Mouse (Mus musculus) neural tube, embryonic 13.5 days (tissue): ENCODE data around the gene Ankrd22. TPM values are rescaled to one million over a fixed set of nuclear protein-coding genes. Genes with fewer than 3 reads are reported as not detected.

Experiments used
- ATAC-seq: fragments of 200-750 bp; cut with Nextera tagmentation; 2 replicates; pipeline ENCODE4 v1.8.0; 2017; ENCODE audit warnings: low read depth, mild to moderate bottlenecking, moderate TSS enrichment, moderate library complexity
- H3K27ac ChIP-seq: fragments of 300-500 bp; sonication (generic); replicated peaks from 2 replicates; pipeline ENCODE4 v1.5.1; 2015; ENCODE audit warnings: moderate library complexity, mild to moderate bottlenecking, inconsistent platforms
- H3K27me3 ChIP-seq: fragments of 300-500 bp; sonication (generic); 2 replicates; pipeline ENCODE4 v1.6.1; 2015; ENCODE audit warnings: mild to moderate bottlenecking, inconsistent platforms
- H3K36me3 ChIP-seq: fragments of 300-500 bp; sonication (generic); 2 replicates; pipeline ENCODE4 v1.6.1; 2015; ENCODE audit warnings: mild to moderate bottlenecking, inconsistent platforms
- H3K4me1 ChIP-seq: fragments of 300-500 bp; sonication (generic); replicated peaks from 2 replicates; pipeline ENCODE4 v1.6.1; 2015; ENCODE audit warnings: inconsistent platforms
- H3K4me2 ChIP-seq: fragments of 300-500 bp; sonication (generic); 2 replicates; pipeline ENCODE4 v1.6.1; 2015; ENCODE audit warnings: inconsistent platforms, mild to moderate bottlenecking, moderate library complexity
- H3K4me3 ChIP-seq: fragments of 300-500 bp; sonication (generic); 2 replicates; pipeline ENCODE4 v1.5.1; 2015; ENCODE audit warnings: mild to moderate bottlenecking, inconsistent platforms
- H3K9ac ChIP-seq: fragments of 300-500 bp; sonication (generic); 2 replicates; pipeline ENCODE4 v1.6.1; 2015; ENCODE audit warnings: moderate library complexity, mild to moderate bottlenecking, inconsistent platforms
- H3K9me3 ChIP-seq: fragments of 300-500 bp; sonication (generic); 2 replicates; pipeline ENCODE4 v1.6.1; 2016; ENCODE audit warnings: inconsistent platforms
- whole genome bisulfite sequencing: fragments of 180-500 bp; shearing (Covaris S2); methylation state at CpG from one replicate; pipeline ENCODE4 v1.1.7; 2015; 5-methylcytosine and 5-hydroxymethylcytosine counted together
- polyA plus RNA-seq: library from polyadenylated mRNA; unstranded; fragments of >200 nt; fragmentation: Nextera tagmentation; extraction: Ambion mirVana; gene quantifications from 2 replicates; pipeline ENCODE4 v1.2.1, GENCODE M21; 2015

The Ankrd22 gene
- polyA plus RNA-seq, 1 experiment from 2014 or later = not detected

DNA sequence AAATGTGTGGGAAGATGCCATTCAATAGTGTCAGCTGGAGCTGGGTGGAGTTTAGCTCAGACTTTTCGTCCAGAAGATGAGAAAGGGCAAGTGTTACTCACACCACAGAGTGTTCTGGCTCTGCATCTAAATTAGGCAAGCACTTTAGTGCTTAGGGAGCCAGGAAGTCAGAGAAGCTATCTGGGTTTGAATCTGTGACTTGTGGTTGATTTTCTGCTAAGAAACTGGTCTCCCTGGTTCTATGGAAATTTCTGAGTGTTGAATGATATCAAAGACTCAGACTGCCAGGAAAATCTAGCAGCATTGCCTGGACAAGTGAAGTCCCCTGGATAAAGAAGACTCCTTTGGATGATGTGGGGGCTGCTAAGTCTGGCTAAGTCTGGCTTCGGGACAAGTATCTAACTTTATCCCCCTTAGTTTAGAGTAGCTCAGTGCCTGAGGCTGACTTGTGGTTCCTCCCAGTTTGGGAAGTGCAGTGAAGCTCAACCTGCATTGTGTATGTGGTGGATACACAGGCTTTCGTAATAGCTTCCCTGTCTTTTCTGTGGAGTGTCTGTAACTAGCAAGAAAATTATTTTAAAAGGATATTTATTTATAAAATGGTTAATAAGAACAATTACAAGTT is 45.6 kb downstream of the Ankrd22 start:
- H3K9me3 ChIP-seq = no peaks in the 10 kb centered on the region
- ATAC-seq = no peak
- no peak overlapping the region for H3K4me2 ChIP-seq
- no peaks in the 10 kb centered on the region for H3K4me1 ChIP-seq
- H3K27ac ChIP-seq = no peak overlapping the region
- no peaks in the 10 kb centered on the region for H3K36me3 ChIP-seq
- H3K4me3 ChIP-seq = no peak overlapping the region
- H3K27me3 ChIP-seq = no peaks in the 10 kb centered on the region
- 72% methylated on average over 3 of the region's 3 CpGs for WGBS
- H3K9ac ChIP-seq = no peak overlapping the region

DNA sequence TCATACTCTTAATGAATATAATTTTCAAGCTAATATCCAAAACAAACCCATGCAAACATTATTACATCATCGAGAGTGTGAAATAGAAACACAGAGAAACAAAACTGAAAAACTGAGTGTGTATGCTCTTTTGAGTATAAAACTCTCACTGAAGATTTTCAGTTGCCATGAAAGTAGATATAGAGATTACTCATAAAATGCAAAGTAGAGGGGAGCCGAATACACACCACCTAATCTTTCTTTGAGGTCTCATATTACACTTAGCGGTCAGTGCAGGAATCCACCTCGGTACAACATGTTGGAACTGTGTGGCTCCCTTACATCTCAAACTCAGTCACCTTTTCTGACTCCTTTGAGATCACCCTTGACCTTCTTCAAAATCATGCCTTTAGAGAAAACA is 46.2 kb downstream of the Ankrd22 start:
- no peak overlapping the region for H3K27ac ChIP-seq
- no peaks in the 10 kb centered on the region for H3K9me3 ChIP-seq
- H3K27me3 ChIP-seq = no peaks in the 10 kb centered on the region
- H3K36me3 ChIP-seq = no peaks in the 10 kb centered on the region
- no peaks in the 10 kb centered on the region for H3K4me1 ChIP-seq
- H3K9ac ChIP-seq = no peak overlapping the region
- H3K4me3 ChIP-seq = no peak overlapping the region
- no peak for ATAC-seq
- no peak overlapping the region for H3K4me2 ChIP-seq
- 85% methylated on average over 4 of the region's 4 CpGs for WGBS

DNA sequence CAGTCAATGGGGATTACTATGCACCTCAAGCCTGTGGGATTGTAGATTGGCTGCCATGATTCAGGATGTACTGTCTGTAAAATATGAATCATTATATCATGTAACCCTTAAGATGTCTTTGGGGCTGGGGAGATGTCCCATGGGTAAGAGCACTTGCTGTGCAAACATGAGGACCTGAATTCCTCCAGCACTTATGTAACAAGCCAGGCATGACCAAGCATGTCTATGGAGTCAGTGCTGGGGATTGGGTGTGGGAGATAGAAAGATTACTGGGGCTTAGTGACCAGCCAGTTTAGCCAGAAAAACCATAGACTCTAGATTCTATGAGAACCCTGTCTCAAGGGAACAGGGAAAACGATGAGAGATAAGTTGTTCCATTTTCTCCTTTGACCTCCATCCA is 46.8 kb downstream of the Ankrd22 start:
- Histone ChIP-seq H3K27ac (no peak overlapping the region), H3K9ac (no peak overlapping the region), H3K9me3 (no peaks in the 10 kb centered on the region), H3K36me3 (no peaks in the 10 kb centered on the region), H3K27me3 (no peaks in the 10 kb centered on the region), H3K4me2 (no peak overlapping the region), H3K4me3 (no peak overlapping the region), H3K4me1 (no peaks in the 10 kb centered on the region)
- ATAC-seq = no peak
- WGBS = 92% methylated on average over 1 of the region's 1 CpGs

DNA sequence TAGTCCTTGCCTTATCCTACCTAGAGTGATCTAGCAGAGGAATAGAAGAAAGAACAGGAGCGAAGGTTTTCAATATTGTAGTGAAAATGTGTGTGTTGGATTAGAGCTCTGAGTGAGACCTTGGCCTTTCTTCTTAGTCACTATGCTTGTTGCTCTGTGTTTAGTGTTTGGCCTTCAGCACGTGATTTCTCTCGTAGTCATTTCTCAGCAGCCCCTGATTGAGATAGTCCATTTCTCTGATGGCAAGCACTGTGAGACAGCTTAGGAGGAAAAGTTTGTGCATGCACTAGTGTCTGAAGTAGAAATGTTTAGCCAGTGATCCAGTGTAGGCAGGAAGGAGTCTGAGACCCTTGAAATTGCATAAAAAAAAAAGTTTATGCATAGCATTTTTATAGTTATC is 61.0 kb downstream of the Ankrd22 start:
- H3K36me3 ChIP-seq = no peaks in the 10 kb centered on the region
- no peak overlapping the region for H3K27ac ChIP-seq
- no peaks in the 10 kb centered on the region for H3K9me3 ChIP-seq
- H3K9ac ChIP-seq = no peak overlapping the region
- 96% methylated on average over 3 of the region's 3 CpGs for WGBS
- no peak for ATAC-seq
- H3K27me3 ChIP-seq = no peaks in the 10 kb centered on the region
- no peak overlapping the region for H3K4me3 ChIP-seq
- H3K4me2 ChIP-seq = no peak overlapping the region
- no peaks in the 10 kb centered on the region for H3K4me1 ChIP-seq

DNA sequence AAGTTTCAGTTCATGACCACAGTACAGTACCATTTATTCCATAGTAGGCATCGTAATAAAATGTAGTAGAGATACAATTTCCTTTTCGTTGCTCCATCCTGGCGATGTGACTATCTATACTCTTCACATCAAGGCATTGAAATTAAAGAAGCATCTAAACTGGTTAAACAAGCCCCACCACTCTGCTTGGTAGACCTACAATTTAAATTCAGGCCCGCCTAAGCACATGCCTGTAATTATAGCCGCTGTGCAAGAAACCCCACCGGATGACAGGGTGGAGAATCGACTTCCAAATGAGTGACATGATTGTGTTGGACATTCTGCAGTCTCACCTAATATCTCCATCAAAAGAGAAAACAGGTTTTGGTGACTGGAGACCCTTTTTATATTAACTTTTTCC is 64.0 kb downstream of the Ankrd22 start:
- Histone ChIP-seq H3K36me3 (no peaks in the 10 kb centered on the region), H3K4me1 (no peaks in the 10 kb centered on the region), H3K4me2 (no peak overlapping the region), H3K27me3 (no peaks in the 10 kb centered on the region), H3K27ac (no peak overlapping the region), H3K4me3 (no peak overlapping the region), H3K9me3 (no peaks in the 10 kb centered on the region), H3K9ac (no peak overlapping the region)
- WGBS = 89% methylated on average over 7 of the region's 7 CpGs
- no peak for ATAC-seq

DNA sequence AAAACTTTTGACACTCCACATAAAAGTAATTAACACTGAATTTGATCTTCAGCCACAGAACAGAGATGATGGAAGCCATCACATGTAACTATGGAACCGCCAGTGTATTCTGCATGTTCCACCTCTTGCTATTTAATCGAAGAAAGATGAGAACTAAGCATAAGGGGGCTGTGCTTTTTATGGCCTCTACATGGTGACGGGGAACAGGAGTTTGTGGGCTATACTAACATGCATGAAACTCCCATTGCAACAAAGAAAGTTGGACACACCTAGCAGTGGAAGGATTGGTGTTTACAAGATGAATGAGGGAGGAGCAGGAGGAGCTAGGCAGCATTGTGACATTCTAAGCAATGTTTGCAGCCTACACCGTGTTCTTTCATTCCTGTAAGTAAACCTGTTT is 65.2 kb downstream of the Ankrd22 start, which contains the start of gene Lipm:
Gene Lipm, plus strand, starts transcription at position 301 of the 400 bp plus-strand sequence.
- H3K9ac ChIP-seq = no peak within 1 kb of the TSS
- no peaks in the 10 kb centered on the region for H3K9me3 ChIP-seq
- no peaks in the 10 kb centered on the region for H3K27me3 ChIP-seq
- H3K36me3 ChIP-seq = no peaks in the 10 kb centered on the region
- H3K4me2 ChIP-seq = no peak within 1 kb of the TSS
- H3K27ac ChIP-seq = no peak within 1 kb of the TSS
- no peak within 1 kb of the TSS for H3K4me3 ChIP-seq
- no peaks in the 10 kb centered on the region for H3K4me1 ChIP-seq
- ATAC-seq = no peak
- WGBS = 83% methylated on average over 4 of the region's 4 CpGs

DNA sequence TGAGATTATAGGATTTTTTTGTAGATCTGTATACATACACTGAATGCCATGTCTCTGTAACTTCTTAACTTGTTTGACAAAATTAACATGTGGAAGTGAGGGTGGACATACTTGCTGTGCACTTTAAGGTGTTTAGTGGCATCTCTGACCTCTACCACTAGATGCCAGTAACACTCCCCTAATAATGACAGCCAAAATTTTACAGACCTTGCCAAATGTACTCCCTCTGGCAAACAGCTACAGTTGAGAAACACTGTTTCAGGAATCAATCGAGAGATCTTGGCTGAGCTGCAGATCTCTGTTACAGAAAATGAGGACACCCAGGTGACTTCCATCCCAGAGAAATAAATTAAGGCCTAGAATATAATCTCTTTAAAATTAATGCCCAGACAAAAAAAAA is 69.6 kb downstream of the Ankrd22 start:
- no peak for ATAC-seq
- Histone ChIP-seq H3K4me2 (no peak overlapping the region), H3K9me3 (no peaks in the 10 kb centered on the region), H3K4me3 (no peak overlapping the region), H3K27ac (no peak overlapping the region), H3K9ac (no peak overlapping the region), H3K4me1 (no peaks in the 10 kb centered on the region), H3K27me3 (no peaks in the 10 kb centered on the region), H3K36me3 (no peaks in the 10 kb centered on the region)
- WGBS = 88% methylated on average over 1 of the region's 1 CpGs

DNA sequence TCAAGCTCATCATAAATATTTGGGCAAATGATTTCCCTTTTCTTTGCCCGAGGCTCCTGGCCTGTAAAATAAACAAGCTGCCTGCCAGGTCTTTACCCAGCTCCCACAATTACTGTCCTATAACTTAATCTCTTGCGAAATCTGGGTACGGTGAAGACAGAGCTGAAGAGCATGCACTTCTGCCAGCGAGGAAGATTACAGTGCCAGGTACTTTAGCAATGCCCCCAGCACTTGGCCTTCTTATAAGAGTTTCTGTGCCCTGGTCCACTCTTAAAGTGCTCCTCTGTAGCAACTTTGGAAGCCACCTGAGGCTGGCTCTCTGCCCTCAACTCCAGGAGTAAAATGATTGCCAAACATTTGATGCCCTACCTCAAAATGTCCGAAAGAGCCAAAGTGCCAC is 70.5 kb downstream of the Ankrd22 start:
- 83% methylated on average over 5 of the region's 5 CpGs for WGBS
- no peak overlapping the region for H3K4me3 ChIP-seq
- ATAC-seq = no peak
- H3K9ac ChIP-seq = no peak overlapping the region
- no peaks in the 10 kb centered on the region for H3K36me3 ChIP-seq
- H3K4me1 ChIP-seq = no peaks in the 10 kb centered on the region
- no peak overlapping the region for H3K4me2 ChIP-seq
- H3K27ac ChIP-seq = no peak overlapping the region
- H3K27me3 ChIP-seq = no peaks in the 10 kb centered on the region
- no peaks in the 10 kb centered on the region for H3K9me3 ChIP-seq

DNA sequence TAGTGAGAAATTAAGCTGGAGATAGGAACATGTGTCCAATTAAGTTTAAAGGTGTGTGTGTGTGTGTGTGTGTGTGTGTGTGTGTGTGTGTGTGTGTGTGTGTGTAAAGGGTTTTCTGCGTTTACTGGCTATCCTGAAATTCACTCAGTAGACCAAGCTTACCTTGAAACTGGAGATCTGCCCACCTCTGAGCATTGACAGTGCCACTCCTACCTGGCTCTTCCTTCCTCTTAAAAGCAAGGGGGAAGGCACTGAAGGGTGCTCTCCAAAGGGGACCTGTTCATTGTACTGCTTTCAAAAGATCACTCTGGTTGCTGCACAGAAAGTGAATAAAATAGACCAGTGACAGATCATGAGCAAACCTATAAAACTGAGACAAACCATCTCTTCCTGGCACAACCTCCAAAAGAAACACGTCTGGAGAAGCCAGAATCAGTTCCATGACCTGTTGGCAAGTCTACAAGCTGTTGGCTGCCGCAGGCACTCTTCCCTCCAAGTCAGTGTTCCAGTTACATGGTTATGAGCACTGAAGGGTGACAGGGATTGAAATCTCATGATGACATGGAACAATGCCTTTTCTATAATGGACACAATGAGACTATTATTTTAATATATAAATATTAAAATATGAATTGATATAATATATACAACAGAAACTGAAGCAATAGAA is 76.7 kb downstream of the Ankrd22 start:
- H3K9ac ChIP-seq = no peak overlapping the region
- ATAC-seq = no peak
- H3K4me1 ChIP-seq = no peaks in the 10 kb centered on the region
- WGBS = 86% methylated on average over 3 of the region's 3 CpGs
- H3K9me3 ChIP-seq = no peaks in the 10 kb centered on the region
- H3K27ac ChIP-seq = no peak overlapping the region
- H3K4me2 ChIP-seq = no peak overlapping the region
- no peak overlapping the region for H3K4me3 ChIP-seq
- H3K27me3 ChIP-seq = no peaks in the 10 kb centered on the region
- H3K36me3 ChIP-seq = no peaks in the 10 kb centered on the region

DNA sequence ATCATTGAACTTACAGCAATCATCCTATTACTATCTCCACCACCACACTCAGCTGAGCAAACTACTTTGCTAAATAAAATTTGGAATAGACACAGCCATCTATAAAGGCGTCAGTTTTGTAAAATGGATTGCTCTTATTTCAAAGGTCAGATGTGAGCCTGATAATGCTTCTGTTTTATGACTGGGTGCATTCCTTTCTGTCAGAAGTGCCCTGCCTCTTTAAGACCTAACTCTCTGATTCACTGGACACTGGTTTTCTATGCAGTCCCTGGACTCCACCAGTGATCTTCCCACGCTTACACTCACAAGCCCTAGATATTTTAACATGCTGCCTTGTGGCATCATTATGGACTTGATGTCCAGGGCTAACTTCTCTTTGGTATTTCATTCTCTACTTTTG is 87.7 kb downstream of the Ankrd22 start:
- Histone ChIP-seq H3K4me2 (no peak overlapping the region), H3K9ac (no peak overlapping the region), H3K36me3 (no peaks in the 10 kb centered on the region), H3K4me3 (no peak overlapping the region), H3K4me1 (no peaks in the 10 kb centered on the region), H3K27ac (no peak overlapping the region), H3K27me3 (no peaks in the 10 kb centered on the region), H3K9me3 (no peaks in the 10 kb centered on the region)
- 74% methylated on average over 2 of the region's 2 CpGs for WGBS
- ATAC-seq = no peak

DNA sequence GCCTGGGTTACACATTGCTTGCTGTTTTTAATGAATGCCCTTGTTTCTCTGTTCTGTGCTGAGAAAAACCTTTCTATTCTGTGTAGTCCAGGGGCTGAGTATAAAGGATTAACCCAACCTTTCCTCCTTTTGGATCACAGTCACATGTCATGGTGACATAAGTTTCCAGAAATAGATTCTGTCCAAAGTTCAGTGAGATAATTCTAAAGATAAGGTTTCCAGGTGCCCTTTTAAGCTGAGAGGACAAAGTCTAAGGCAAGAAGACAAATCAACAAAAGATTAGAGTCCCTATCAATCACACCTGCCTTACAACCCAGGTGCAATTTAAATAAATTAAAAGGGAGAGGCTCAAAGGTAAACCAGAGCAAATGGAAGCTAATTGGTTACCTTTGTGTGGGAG is 91.6 kb downstream of the Ankrd22 start:
- Histone ChIP-seq H3K4me1 (no peaks in the 10 kb centered on the region), H3K27ac (no peak overlapping the region), H3K36me3 (no peaks in the 10 kb centered on the region), H3K4me3 (no peak overlapping the region), H3K9me3 (no peaks in the 10 kb centered on the region), H3K4me2 (no peak overlapping the region), H3K9ac (no peak overlapping the region), H3K27me3 (no peaks in the 10 kb centered on the region)
- ATAC-seq = no peak
